Mouse (Mus musculus) embryonic stem cell, embryonic (primary cell): ENCODE data around the gene Btbd3.

ENCODE experiments used
- CTCF ChIA-PET, 4 experiments: fragments of 300-600 bp in 2 of 4; fragments of 350-600 bp in 2 of 4; sonication (Branson Sonifier 250); formaldehyde crosslinking; loops; one replicate each; lab custom pipeline; 2022; ENCODE audit warnings: inconsistent platforms in 2 of 4; lab: Charles Lee
- POLR2A ChIA-PET, 4 experiments: fragments of 300-600 bp in 2 of 4; fragments of 350-600 bp in 2 of 4; sonication (Branson Sonifier 250); formaldehyde crosslinking; loops; one replicate each; lab custom pipeline; 2022; ENCODE audit warnings: antibody characterized with exemption in 4 of 4, inconsistent platforms in 1 of 4; lab: Charles Lee

The Btbd3 gene

GRCm38 (mm10) chr2:138590307-138590706, 333.9 kb downstream of the Btbd3 start:
- ChIA-PET CTCF (no interaction called here), POLR2A (no interaction called here)

GRCm38 (mm10) chr2:138612361-138612760, 356.0 kb downstream of the Btbd3 start:
- ChIA-PET CTCF (no interaction called here), POLR2A (no interaction called here)

- ChIA-PET CTCF (no interaction called here), POLR2A (no interaction called here)
Measured at GRCm38 (mm10) chr2:138617501-138617900, 361.1 kb downstream of the Btbd3 start.
